Mouse (Mus musculus): ENCODE results near the gene Sufu. TPM values are rescaled to one million over a fixed set of nuclear protein-coding genes. Genes with fewer than 3 reads are reported as not detected.

Sufu gene
- polyA plus RNA-seq, 2 experiments: 30.6 to 35.5 TPM

DNA sequence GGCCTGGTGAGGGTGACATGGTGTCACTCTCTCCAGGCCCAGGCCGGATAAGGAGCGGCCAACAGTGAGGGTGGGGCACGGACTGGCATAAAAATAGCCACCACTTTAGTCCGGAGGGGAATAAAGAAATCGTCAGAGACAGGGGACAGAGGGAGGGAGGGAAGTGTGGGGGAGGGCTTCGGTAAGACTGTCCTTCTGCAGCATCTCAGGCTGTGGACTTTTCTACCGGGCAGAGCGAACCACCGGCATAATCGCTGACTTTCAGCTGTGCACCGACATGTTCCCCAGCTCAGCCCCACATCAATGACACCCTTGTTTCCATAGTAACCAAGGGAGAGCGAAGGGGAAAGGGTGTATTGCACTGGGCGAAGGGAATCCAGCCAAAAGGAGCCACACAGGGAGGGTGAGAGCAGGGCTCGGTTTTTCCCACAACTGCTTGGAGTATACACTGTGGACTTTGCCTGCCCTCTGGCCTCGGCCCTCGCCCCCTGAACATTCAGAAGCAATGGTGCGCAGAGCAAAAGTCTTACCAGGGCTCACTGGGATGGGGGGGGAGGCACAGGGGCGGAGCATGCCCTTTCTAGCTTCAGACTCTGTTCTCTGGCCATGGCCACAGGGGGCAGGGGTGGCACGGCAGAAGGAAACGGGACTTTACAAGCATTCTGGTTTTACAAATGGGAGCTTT is 132.0 kb downstream of the Sufu start:
- Histone ChIP-seq H3K36me3 (ENCODE audit: control insufficient read depth, insufficient read depth, low read length) (no peaks in the 10 kb centered on the region), H3K4me2 (replicated peaks; ENCODE audit: low read depth, low read length, severe bottlenecking) (peak overlapping the region; percentile 49), H3K27me3 (ENCODE audit: control insufficient read depth, insufficient read depth, low read length) (no peaks in the 10 kb centered on the region), H3K9me3 (ENCODE audit: control insufficient read depth, low read length) (no peaks in the 10 kb centered on the region), H3K9ac (ENCODE audit: low read depth, low read length, severe bottlenecking) (peak overlapping the region; percentile 34), H3K4me3 (replicated peaks; ENCODE audit: low read length) (peak overlapping the region; percentile 21), H3K27ac (replicated peaks; ENCODE audit: low read depth, low read length) (peak overlapping the region; percentile 58), H3K4me1 (ENCODE audit: control insufficient read depth, insufficient read depth, low read length) (peaks cover 87% of the 10 kb centered on the region)
- DNase-seq (ENCODE audit: low spot score) (no peak), ATAC-seq (ENCODE audit: low FRiP score, low read depth) (0 out of 2 replicates have a peak, but pooled peaks have one; percentile 13)
- TF ChIP-seq POLR2A (IDR thresholded peaks at IDR 0.05; ENCODE audit: borderline replicate concordance, extremely low read depth, insufficient read depth, insufficient read length): no peak
- WGBS: 2% methylated on average over 20 of the region's 20 CpGs

DNA sequence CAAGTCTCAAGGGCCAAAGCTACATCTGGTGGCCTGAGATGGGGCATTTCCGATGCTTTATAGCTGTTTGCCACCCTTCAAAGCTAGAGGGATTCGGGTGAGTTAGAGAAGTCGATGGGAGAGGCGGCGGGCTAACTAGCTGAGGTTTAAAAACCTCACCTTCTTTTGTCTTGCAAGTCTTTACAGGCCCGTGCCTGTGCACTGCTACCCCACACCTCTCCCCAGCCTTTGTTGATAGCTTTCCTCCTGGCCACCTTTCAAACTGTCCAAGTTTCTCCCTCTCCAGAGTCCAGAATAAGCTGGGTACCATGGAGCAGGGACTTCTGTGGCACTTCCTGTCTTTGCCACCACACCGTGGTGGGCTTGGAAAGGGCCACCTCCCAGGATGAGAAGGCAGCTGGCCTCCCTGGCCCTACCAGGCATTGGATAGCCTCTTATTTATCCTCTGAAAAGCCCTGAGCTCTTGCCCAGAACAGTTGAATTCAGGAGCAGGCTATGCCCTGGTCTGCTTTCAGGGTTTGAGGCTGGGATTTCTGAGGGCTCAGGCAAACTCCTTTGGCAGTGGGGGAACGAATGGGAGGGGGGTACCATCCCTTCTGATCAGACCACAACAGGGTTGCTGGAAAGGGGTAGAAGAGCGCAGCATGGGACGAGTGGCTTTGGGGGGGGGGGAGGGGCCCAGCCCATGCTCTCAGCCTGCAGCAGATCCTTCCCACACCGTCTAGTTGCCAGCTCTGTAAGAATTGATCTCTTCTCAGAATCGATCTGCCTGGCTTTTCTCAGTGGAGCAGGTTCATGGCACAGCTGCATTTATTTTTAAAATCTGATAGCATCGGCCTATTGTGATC is 133.1 kb downstream of the Sufu start:
- Histone ChIP-seq H3K27ac (replicated peaks; ENCODE audit: low read depth, low read length) (peak overlapping the region; percentile 58), H3K4me1 (ENCODE audit: control insufficient read depth, insufficient read depth, low read length) (peaks cover 76% of the 10 kb centered on the region), H3K36me3 (ENCODE audit: control insufficient read depth, insufficient read depth, low read length) (peaks cover 3% of the 10 kb centered on the region; the same call in 1 of the 2 replicates), H3K4me2 (replicated peaks; ENCODE audit: low read depth, low read length, severe bottlenecking) (peak overlapping the region; percentile 49; the same call in 1 of the 2 replicates), H3K9me3 (ENCODE audit: control insufficient read depth, low read length) (no peaks in the 10 kb centered on the region), H3K9ac (ENCODE audit: low read depth, low read length, severe bottlenecking) (peak overlapping the region; percentile 34), H3K4me3 (replicated peaks; ENCODE audit: low read length) (no peak overlapping the region), H3K27me3 (ENCODE audit: control insufficient read depth, insufficient read depth, low read length) (no peaks in the 10 kb centered on the region)
- no peak for DNase-seq (ENCODE audit: low spot score)
- no peak for TF ChIP-seq POLR2A (IDR thresholded peaks at IDR 0.05; ENCODE audit: borderline replicate concordance, extremely low read depth, insufficient read depth, insufficient read length)
- WGBS: 13% methylated on average over 13 of the region's 13 CpGs
- no peak for ATAC-seq (ENCODE audit: low FRiP score, low read depth)

DNA sequence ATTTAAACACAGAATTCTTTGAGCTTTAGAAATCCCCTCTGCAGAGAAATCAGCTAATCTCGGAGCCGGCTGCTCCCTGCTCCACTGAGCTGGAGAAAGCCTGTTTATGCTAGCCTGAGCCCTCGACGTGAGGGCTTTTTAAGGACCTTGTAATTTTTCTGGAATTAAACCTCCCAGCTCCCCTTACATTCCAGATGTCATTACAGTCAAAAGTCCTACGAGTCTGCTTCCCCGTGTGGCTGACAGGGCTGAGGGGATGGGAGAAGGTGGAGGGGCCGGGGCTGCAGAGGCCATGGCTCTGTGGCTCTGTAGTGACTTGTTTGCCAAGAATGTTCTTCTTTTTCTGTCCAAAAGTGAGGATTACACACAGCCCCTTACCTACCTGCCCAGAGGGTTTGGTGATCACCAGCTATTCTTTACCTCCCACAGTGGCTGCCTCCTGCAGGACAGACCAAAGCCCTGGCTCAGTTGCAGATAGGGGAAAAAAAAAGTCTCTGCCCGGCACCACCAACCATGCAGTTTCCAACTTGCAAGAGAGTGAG is 133.8 kb downstream of the Sufu start:
- Histone ChIP-seq H3K9me3 (ENCODE audit: control insufficient read depth, low read length) (no peaks in the 10 kb centered on the region), H3K4me3 (replicated peaks; ENCODE audit: low read length) (no peak overlapping the region), H3K36me3 (ENCODE audit: control insufficient read depth, insufficient read depth, low read length) (peaks cover 8% of the 10 kb centered on the region), H3K4me2 (replicated peaks; ENCODE audit: low read depth, low read length, severe bottlenecking) (0 out of 2 replicates have a peak overlapping the region, but pooled peaks have one; percentile 49), H3K4me1 (ENCODE audit: control insufficient read depth, insufficient read depth, low read length) (peaks cover 70% of the 10 kb centered on the region), H3K27me3 (ENCODE audit: control insufficient read depth, insufficient read depth, low read length) (no peaks in the 10 kb centered on the region), H3K9ac (ENCODE audit: low read depth, low read length, severe bottlenecking) (no peak overlapping the region), H3K27ac (replicated peaks; ENCODE audit: low read depth, low read length) (peak overlapping the region; percentile 50)
- WGBS: 11% methylated on average over 8 of the region's 8 CpGs
- no peak for TF ChIP-seq POLR2A (IDR thresholded peaks at IDR 0.05; ENCODE audit: borderline replicate concordance, extremely low read depth, insufficient read depth, insufficient read length)
- ATAC-seq (ENCODE audit: low FRiP score, low read depth): peak; percentile 31; the same call in 1 of the 2 replicates
- peak; percentile 42 for DNase-seq (ENCODE audit: low spot score)

- peak; percentile 38; the same call in 1 of the 2 replicates for ATAC-seq (ENCODE audit: low FRiP score, low read depth)
- peaks cover 12% of the 10 kb centered on the region for H3K36me3 ChIP-seq (ENCODE audit: control insufficient read depth, insufficient read depth, low read length)
- peak overlapping the region; percentile 26; the same call in 1 of the 2 replicates for H3K4me2 ChIP-seq (replicated peaks; ENCODE audit: low read depth, low read length, severe bottlenecking)
- WGBS: 8% methylated on average over 16 of the region's 16 CpGs
- no peak overlapping the region for H3K4me3 ChIP-seq (replicated peaks; ENCODE audit: low read length)
- H3K4me1 ChIP-seq (ENCODE audit: control insufficient read depth, insufficient read depth, low read length): peaks cover 62% of the 10 kb centered on the region
- DNase-seq (ENCODE audit: low spot score): peak; percentile 46
- no peak for TF ChIP-seq POLR2A (IDR thresholded peaks at IDR 0.05; ENCODE audit: borderline replicate concordance, extremely low read depth, insufficient read depth, insufficient read length)
- H3K27me3 ChIP-seq (ENCODE audit: control insufficient read depth, insufficient read depth, low read length): no peaks in the 10 kb centered on the region
- H3K9me3 ChIP-seq (ENCODE audit: control insufficient read depth, low read length): no peaks in the 10 kb centered on the region
- H3K9ac ChIP-seq (ENCODE audit: low read depth, low read length, severe bottlenecking): no peak overlapping the region
- peak overlapping the region; percentile 50 for H3K27ac ChIP-seq (replicated peaks; ENCODE audit: low read depth, low read length)
Measured at GRCm38 (mm10) chr19:46531071-46532030, 134.7 kb downstream of the Sufu start.
